Mouse (Mus musculus) liver, embryonic 14.5 days (tissue): ENCODE measurements at regions not wholly inside any gene's neighbourhood (a gene's known extent, or its start where the extent isn't known, plus 50 kb on each side); places are given as distances from the start of the nearest gene placed in this dataset.

Experiments
- CTCF ChIP-seq: IDR thresholded peaks from 2 replicates; pipeline ENCODE4 v1.5.1; 2016; ENCODE audit warnings: antibody characterized with exemption, low read depth, control low read depth
- EP300 ChIP-seq: IDR thresholded peaks from 2 replicates; pipeline ENCODE4 v1.6.1; 2016; ENCODE audit warnings: antibody characterized with exemption, low read depth

GRCm38 (mm10) chr8:77919776-77920175 is 195.5 kb upstream of the Ednra start:
- TF ChIP-seq CTCF = no peak
- no peak for TF ChIP-seq EP300
